Mouse (Mus musculus) stomach, postnatal 0 days (tissue): ENCODE measurements at regions not wholly inside any gene's neighbourhood (a gene's known extent, or its start where the extent isn't known, plus 50 kb on each side); places are given as distances from the start of the nearest gene placed in this dataset.

Experiments
- ATAC-seq: fragments of 200-750 bp; cut with Nextera tagmentation; 2 replicates; pipeline ENCODE4 v1.8.0; 2017; ENCODE audit not compliant: low FRiP score, low TSS enrichment
- DNase-seq: peaks from one replicate; pipeline ENCODE4 v3.0.0-alpha.2; 2016; ENCODE audit warnings: low spot score
- H3K27ac ChIP-seq: fragments of 300-500 bp; sonication (generic); replicated peaks from 2 replicates; pipeline ENCODE4 v1.5.1; 2014; ENCODE audit warnings: mild to moderate bottlenecking, control low read depth
- H3K27me3 ChIP-seq: fragments of 300-500 bp; sonication (generic); 2 replicates; pipeline ENCODE4 v1.6.1; 2014; ENCODE audit warnings: low read length; ENCODE audit not compliant: control insufficient read depth, insufficient read depth
- H3K36me3 ChIP-seq: fragments of 300-500 bp; sonication (generic); 2 replicates; pipeline ENCODE4 v1.6.1; 2014; ENCODE audit warnings: low read length, mixed read lengths; ENCODE audit not compliant: control insufficient read depth, insufficient read depth
- H3K4me1 ChIP-seq: fragments of 300-500 bp; sonication (generic); replicated peaks from 2 replicates; pipeline ENCODE4 v1.6.1; 2014; ENCODE audit warnings: antibody characterized with exemption; ENCODE audit not compliant: control insufficient read depth, insufficient read depth
- H3K4me2 ChIP-seq: fragments of 300-500 bp; sonication (generic); replicated peaks from 2 replicates; pipeline ENCODE4 v1.6.1; 2014; ENCODE audit warnings: low read depth, mild to moderate bottlenecking, control low read depth, moderate library complexity
- H3K4me3 ChIP-seq: fragments of 300-500 bp; sonication (generic); 2 replicates; pipeline ENCODE4 v1.5.1; 2014; ENCODE audit warnings: low read depth, low read length, control low read depth
- H3K9ac ChIP-seq: fragments of 300-500 bp; sonication (generic); 2 replicates; pipeline ENCODE4 v1.6.1; 2014; ENCODE audit warnings: mild to moderate bottlenecking, low read length, control low read depth, mixed read lengths
- H3K9me3 ChIP-seq: fragments of 300-500 bp; sonication (generic); 2 replicates; pipeline ENCODE4 v1.6.1; 2016; ENCODE audit warnings: low read length; ENCODE audit not compliant: control insufficient read depth
- CTCF ChIP-seq: IDR thresholded peaks from 2 replicates; pipeline ENCODE4 v1.5.1; 2016; ENCODE audit warnings: antibody characterized with exemption, low read depth, mild to moderate bottlenecking, moderate library complexity
- EP300 ChIP-seq: optimal IDR thresholded peaks from 2 replicates; pipeline ENCODE3; 2016; ENCODE audit warnings: antibody characterized with exemption
- WGBS: fragments of 180-500 bp; shearing (Covaris S2); extraction: QIAGEN DNeasy Blood & Tissue Kit; methylation state at CpG from one replicate; pipeline ENCODE4 v1.1.7; 2014; 5-methylcytosine and 5-hydroxymethylcytosine counted together

DNA sequence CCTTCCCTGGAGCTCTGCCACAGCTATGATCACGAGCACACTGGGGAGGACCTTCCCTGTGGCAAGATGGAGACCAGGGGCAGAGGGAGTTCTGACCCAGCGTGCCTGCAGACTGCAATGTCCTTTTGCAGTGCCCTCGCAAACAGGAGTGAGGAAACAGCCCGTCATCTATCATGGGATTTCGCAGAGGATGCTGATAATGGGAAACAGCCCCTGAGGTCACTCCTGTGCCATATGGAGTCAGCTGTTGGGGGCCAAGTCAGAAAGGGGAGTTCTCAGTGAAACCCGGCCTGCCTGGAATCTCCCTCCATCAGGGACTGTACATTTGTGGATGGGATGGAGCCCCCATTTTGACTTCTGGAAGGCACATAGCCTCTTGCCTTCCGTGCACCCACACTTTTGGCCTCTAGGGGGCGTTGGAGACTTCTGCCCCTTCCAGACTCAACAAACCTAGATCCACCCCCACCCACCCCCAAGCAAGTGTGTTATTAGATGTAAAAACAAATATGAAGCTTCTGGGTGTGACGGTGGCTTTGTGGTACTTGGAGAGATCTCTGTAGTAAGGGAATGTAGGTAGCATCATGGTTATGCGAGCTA, 98.1 kb downstream of the Kdr start:
- Histone ChIP-seq H3K9ac (no peak overlapping the region), H3K27me3 (no peaks in the 10 kb centered on the region), H3K4me1 (no peaks in the 10 kb centered on the region), H3K9me3 (no peaks in the 10 kb centered on the region), H3K4me3 (no peak overlapping the region), H3K4me2 (no peak overlapping the region), H3K27ac (no peak overlapping the region), H3K36me3 (no peaks in the 10 kb centered on the region)
- no peak for DNase-seq
- TF ChIP-seq CTCF (peak; percentile 37; the same call in 1 of the 2 replicates), EP300 (no peak)
- 53% methylated on average over 10 of the region's 10 CpGs for WGBS
- no peak for ATAC-seq

DNA sequence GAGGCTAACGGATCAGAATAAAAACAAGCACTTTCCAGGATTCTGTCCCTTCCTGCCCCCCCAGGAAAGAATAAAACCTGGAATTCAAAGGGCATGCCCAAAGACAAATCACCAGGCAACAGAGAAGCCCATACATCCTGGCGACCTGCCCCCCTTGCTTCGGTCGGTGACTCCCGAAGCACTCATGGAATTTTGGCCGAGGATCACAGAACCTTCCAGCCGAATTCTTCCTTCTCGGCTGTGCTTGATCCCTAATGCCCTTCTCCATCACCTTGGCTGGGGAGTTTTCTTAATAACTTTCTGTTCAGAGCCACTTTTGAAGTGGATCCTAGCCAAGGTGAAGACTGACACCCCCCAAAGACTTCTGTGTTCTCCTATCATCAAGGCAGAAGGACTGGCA, 99.9 kb downstream of the Kdr start:
- Histone ChIP-seq H3K27me3 (no peaks in the 10 kb centered on the region), H3K4me1 (no peaks in the 10 kb centered on the region), H3K4me2 (no peak overlapping the region), H3K9ac (no peak overlapping the region), H3K4me3 (no peak overlapping the region), H3K27ac (no peak overlapping the region), H3K9me3 (no peaks in the 10 kb centered on the region), H3K36me3 (no peaks in the 10 kb centered on the region)
- DNase-seq (no peak), ATAC-seq (no peak)
- TF ChIP-seq CTCF: no peak
- TF ChIP-seq EP300: no peak
- WGBS: 59% methylated on average over 8 of the region's 8 CpGs

DNA sequence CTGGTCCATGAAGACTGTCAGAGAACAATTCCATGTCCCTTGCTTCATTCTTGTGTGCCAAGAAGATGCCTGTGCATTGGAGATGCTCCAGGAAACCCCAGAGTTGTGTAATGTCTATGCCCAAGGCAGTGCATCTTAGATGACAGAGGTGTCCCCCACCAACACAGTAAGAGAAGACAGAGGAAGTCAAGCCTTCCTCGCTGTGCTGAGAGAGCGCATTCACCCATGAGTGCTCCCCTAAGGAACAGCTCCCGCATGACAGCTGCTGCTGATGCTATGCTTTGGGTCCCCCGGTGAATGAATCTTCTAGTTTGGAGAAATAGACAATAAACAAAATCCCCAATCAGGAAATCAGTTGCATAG, 100.7 kb downstream of the Kdr start:
- no peak for ATAC-seq
- no peaks in the 10 kb centered on the region for H3K9me3 ChIP-seq
- no peaks in the 10 kb centered on the region for H3K27me3 ChIP-seq
- H3K4me1 ChIP-seq: no peaks in the 10 kb centered on the region
- no peak for TF ChIP-seq CTCF
- TF ChIP-seq EP300: no peak
- H3K36me3 ChIP-seq: no peaks in the 10 kb centered on the region
- H3K4me2 ChIP-seq: no peak overlapping the region
- H3K4me3 ChIP-seq: no peak overlapping the region
- H3K9ac ChIP-seq: no peak overlapping the region
- no peak for DNase-seq
- H3K27ac ChIP-seq: no peak overlapping the region
- 83% methylated on average over 4 of the region's 4 CpGs for WGBS

DNA sequence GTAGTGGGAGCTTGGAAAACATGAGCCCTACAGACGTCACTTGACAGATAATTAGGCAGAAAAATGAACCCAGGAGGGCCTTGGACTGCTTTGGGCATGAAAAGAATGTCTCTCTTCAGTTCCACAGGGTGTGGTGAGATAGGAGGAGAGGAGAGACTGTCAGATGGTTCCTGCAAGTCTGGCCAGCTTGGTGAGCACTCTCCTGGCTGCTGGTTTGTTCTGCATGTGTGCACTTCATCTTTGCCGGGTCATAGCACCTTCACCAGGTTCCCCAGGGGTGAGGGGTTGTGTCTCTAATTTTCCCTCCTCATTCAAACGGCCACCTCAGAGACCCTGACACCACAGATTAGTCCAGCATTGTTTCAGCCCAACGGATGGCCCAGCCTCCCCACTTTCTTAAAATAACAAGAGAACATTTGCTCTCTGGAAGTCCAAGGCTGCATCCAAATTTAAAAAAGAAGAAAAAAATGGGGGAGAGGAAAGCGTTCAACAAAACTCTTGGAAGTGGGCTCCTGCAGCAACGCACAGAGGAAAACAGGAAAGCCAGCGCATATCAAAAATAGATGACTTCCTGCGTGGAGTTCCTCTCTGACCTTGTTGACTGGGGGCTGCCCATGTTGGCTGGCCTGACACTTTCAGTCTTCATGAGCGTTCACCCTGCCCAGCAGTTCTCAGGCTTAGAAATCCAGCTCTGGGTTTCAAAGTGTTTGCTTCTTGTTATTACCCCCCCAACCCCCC, 101.2 kb downstream of the Kdr start:
- whole genome bisulfite sequencing: 58% methylated on average over 9 of the region's 9 CpGs
- TF ChIP-seq CTCF (no peak), EP300 (no peak)
- no peak overlapping the region for H3K4me2 ChIP-seq
- no peak for ATAC-seq
- no peak overlapping the region for H3K9ac ChIP-seq
- no peaks in the 10 kb centered on the region for H3K4me1 ChIP-seq
- no peak overlapping the region for H3K4me3 ChIP-seq
- H3K27me3 ChIP-seq: no peaks in the 10 kb centered on the region
- no peak for DNase-seq
- no peak overlapping the region for H3K27ac ChIP-seq
- H3K36me3 ChIP-seq: no peaks in the 10 kb centered on the region
- H3K9me3 ChIP-seq: no peaks in the 10 kb centered on the region

DNA sequence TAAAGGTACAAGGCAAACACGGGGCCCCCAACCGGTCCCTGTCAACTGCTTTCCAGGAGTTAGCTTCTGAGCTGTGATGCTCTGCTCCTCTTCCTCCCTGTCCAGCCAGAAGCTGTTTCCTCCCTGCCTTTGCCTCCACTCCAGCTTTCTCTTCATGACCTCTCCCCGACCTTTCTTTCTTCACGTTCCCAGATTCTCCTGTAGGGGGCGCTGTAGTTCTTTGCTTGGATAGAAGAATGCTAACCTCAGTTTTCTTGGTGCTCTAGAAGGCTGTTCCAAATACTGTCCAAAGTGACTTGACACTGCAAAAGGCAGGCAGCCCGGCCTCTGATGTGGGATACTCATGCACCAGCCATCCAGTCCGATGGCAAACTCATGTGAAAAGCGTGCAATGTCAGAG, 107.1 kb downstream of the Kdr start:
- no peak overlapping the region for H3K9ac ChIP-seq
- ATAC-seq (peak; percentile 53; the same call in 1 of the 2 replicates), DNase-seq (peak; percentile 56)
- TF ChIP-seq CTCF (peak; percentile 94), EP300 (no peak)
- H3K9me3 ChIP-seq: no peaks in the 10 kb centered on the region
- H3K4me1 ChIP-seq: no peaks in the 10 kb centered on the region
- H3K36me3 ChIP-seq: no peaks in the 10 kb centered on the region
- H3K27me3 ChIP-seq: no peaks in the 10 kb centered on the region
- WGBS: 33% methylated on average over 8 of the region's 8 CpGs
- no peak overlapping the region for H3K4me2 ChIP-seq
- no peak overlapping the region for H3K27ac ChIP-seq
- H3K4me3 ChIP-seq: no peak overlapping the region

DNA sequence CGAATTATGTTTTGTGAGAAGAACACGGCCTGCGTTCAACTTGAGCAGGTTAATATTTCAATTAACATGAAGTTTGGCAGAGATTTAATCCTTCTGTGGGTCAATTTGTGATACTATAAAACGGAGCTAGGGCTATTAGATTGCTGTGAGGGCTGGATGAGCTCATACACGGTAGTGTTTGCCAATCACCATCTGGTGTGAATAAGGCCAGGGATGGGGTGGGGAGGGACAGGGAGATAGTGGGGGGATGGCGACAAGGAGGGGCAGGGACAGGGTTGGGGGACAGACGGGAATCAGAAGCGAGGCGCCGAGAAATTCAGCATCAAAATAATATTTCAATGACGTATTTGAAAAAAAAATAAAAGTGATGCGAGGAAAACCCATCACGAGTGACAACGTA, 107.6 kb downstream of the Kdr start:
- WGBS: 70% methylated on average over 14 of the region's 14 CpGs
- Histone ChIP-seq H3K9me3 (no peaks in the 10 kb centered on the region), H3K9ac (no peak overlapping the region), H3K4me3 (no peak overlapping the region), H3K27me3 (no peaks in the 10 kb centered on the region), H3K27ac (no peak overlapping the region), H3K4me1 (no peaks in the 10 kb centered on the region), H3K36me3 (no peaks in the 10 kb centered on the region), H3K4me2 (no peak overlapping the region)
- TF ChIP-seq CTCF: no peak
- TF ChIP-seq EP300: no peak
- ATAC-seq: no peak
- DNase-seq: no peak
